Mouse (Mus musculus) CD4-positive, CD25-positive, alpha-beta regulatory T cell, adult 9 weeks (primary cell): ENCODE data around the gene Angptl2. TPM values are rescaled to one million over a fixed set of nuclear protein-coding genes. Genes with fewer than 3 reads are reported as not detected.

Experiments used
- polyA plus RNA-seq: library from polyadenylated mRNA; unstranded; fragments of 100-300 nt; shearing (Covaris generic); gene quantifications from one replicate; pipeline ENCODE4 v1.2.1, GENCODE M21; 2017

Angptl2 gene
- polyA plus RNA-seq, result 43.8 TPM

GRCm38 (mm10) chr2:33215700-33216509 is at the start of gene Angptl2:
Gene Angptl2, plus strand, starts transcription at chr2:33216069.

Other genes starting within 250 kb of the Angptl2 start
- gene Slc2a8, start 234.0 kb upstream of the Angptl2 start, polyA plus RNA-seq, result 4.8 TPM
- 0.74 TPM for gene Garnl3, start 84.4 kb upstream of the Angptl2 start, polyA plus RNA-seq
- 10.5 TPM for gene Ralgps1, start 155.4 kb downstream of the Angptl2 start, polyA plus RNA-seq
- gene Zbtb34, start 215.3 kb downstream of the Angptl2 start, polyA plus RNA-seq, result 0.73 TPM